Mouse (Mus musculus): Measurements from ENCODE around the gene Ift88.

- no peak for TF ChIP-seq CTCF (IDR thresholded peaks at IDR 0.05; ENCODE audit: low read depth)
- TF ChIP-seq EP300 (IDR thresholded peaks at IDR 0.05; ENCODE audit: low read depth) = no peak
These were observed 36.9 kb upstream of the Ift88 start for GRCm38 (mm10) chr14:57386758-57387561.
